Mouse (Mus musculus) liver, adult 2 months (tissue): Measurements from ENCODE around the gene Mgat4e.

ENCODE experiments used
- CTCF ChIP-seq: fragments of 200-500 bp; IDR thresholded peaks from 2 replicates; pipeline ENCODE4 v1.5.1; 2011; ENCODE audit warnings: low read depth, low read length, control low read depth
- POLR2A ChIP-seq: fragments of 200-500 bp; IDR thresholded peaks from 2 replicates; pipeline ENCODE4 v1.6.1; 2011; ENCODE audit warnings: low read length, control low read depth; ENCODE audit not compliant: insufficient read depth; ENCODE audit errors: extremely low read depth

DNA sequence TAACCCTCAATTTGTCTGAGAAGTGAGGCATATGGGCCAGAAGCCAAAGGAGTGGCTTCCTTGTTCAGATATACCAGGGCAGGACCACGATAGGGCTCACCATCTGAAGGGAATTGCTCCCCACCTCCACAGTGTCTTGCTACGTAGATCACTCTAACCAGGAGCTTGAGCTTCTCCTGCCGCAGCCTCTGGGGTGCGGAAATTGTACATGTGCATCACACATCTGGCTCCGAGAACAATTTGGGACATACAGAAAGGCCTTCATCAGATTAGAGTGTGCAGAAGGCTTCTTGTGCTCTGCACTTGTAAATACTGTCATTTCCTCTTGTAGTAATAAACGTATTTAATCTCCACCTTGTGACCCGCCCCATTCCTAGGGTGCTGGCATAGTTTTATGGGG, 28.3 kb downstream of the Mgat4e start:
- TF ChIP-seq CTCF (no peak), POLR2A (no peak)
